Mouse (Mus musculus) layer of hippocampus, adult 9-10 months (tissue): ENCODE measurements around the gene Mb21d2.

Experiments
- DNase-seq: peaks from one replicate; pipeline ENCODE4 v3.0.0; 2022; ENCODE audit warnings: low spot score

The Mb21d2 gene

GRCm38 (mm10) chr16:28859678-28860077 is 69.8 kb downstream of the Mb21d2 start:
- DNase-seq: no peak

GRCm38 (mm10) chr16:28859009-28859288 is 70.5 kb downstream of the Mb21d2 start:
- no peak for DNase-seq

- DNase-seq: no peak
Observed at GRCm38 (mm10) chr16:28858210-28859008, 71.1 kb downstream of the Mb21d2 start.

- DNase-seq: no peak
Observed at GRCm38 (mm10) chr16:28851409-28851821, 78.1 kb downstream of the Mb21d2 start.

- no peak for DNase-seq
Observed at GRCm38 (mm10) chr16:28850881-28851280, 78.6 kb downstream of the Mb21d2 start.

- DNase-seq: no peak
Observed at GRCm38 (mm10) chr16:28846123-28846522, 83.3 kb downstream of the Mb21d2 start.

GRCm38 (mm10) chr16:28845336-28845735 is 84.1 kb downstream of the Mb21d2 start:
- no peak for DNase-seq

GRCm38 (mm10) chr16:28841102-28841501 is 88.4 kb downstream of the Mb21d2 start:
- DNase-seq: no peak

- no peak for DNase-seq
Observed at GRCm38 (mm10) chr16:28840075-28840974, 89.1 kb downstream of the Mb21d2 start.

- no peak for DNase-seq
Observed at GRCm38 (mm10) chr16:28839575-28839974, 89.9 kb downstream of the Mb21d2 start.

- peak; percentile 56 for DNase-seq
Observed at GRCm38 (mm10) chr16:28838016-28838415, 91.5 kb downstream of the Mb21d2 start.

GRCm38 (mm10) chr16:28832085-28832635 is 97.3 kb downstream of the Mb21d2 start:
- no peak for DNase-seq

- DNase-seq: no peak
Observed at GRCm38 (mm10) chr16:28829263-28829955, 100.1 kb downstream of the Mb21d2 start.

- no peak for DNase-seq
Observed at GRCm38 (mm10) chr16:28824781-28825180, 104.7 kb downstream of the Mb21d2 start.

- DNase-seq: no peak
Observed at GRCm38 (mm10) chr16:28821774-28822173, 107.7 kb downstream of the Mb21d2 start.

GRCm38 (mm10) chr16:28818749-28819285 is 110.7 kb downstream of the Mb21d2 start:
- no peak for DNase-seq

- DNase-seq: no peak
Observed at GRCm38 (mm10) chr16:28813290-28813689, 116.2 kb downstream of the Mb21d2 start.

GRCm38 (mm10) chr16:28809089-28809488 is 120.4 kb downstream of the Mb21d2 start:
- no peak for DNase-seq

GRCm38 (mm10) chr16:28793115-28793514 is 136.4 kb downstream of the Mb21d2 start:
- DNase-seq: peak; percentile 9
